Mouse (Mus musculus) layer of hippocampus, postnatal 10 days (tissue): Measurements from ENCODE around the gene Sf1. TPM values are rescaled to one million over a fixed set of nuclear protein-coding genes. Genes with fewer than 3 reads are reported as not detected.

Experiments used
- DNase-seq, 2 experiments: peaks; one replicate each; pipeline ENCODE4 v3.0.0; 2021; ENCODE audit warnings: low spot score in 2 of 2
- microRNA-seq, 2 experiments: library from miRNA; unstranded; fragments of <30 nt; microRNA quantifications; one replicate each; pipeline ENCODE4 v1.2.0; 2021
- total RNA-seq, 2 experiments: library from RNA; stranded (reverse); gene quantifications; 2 replicates each; pipeline ENCODE4 v1.2.3; 2021

Gene Sf1
- total RNA-seq, 2 experiments from 2014 or later: 190 to 194 TPM

DNA sequence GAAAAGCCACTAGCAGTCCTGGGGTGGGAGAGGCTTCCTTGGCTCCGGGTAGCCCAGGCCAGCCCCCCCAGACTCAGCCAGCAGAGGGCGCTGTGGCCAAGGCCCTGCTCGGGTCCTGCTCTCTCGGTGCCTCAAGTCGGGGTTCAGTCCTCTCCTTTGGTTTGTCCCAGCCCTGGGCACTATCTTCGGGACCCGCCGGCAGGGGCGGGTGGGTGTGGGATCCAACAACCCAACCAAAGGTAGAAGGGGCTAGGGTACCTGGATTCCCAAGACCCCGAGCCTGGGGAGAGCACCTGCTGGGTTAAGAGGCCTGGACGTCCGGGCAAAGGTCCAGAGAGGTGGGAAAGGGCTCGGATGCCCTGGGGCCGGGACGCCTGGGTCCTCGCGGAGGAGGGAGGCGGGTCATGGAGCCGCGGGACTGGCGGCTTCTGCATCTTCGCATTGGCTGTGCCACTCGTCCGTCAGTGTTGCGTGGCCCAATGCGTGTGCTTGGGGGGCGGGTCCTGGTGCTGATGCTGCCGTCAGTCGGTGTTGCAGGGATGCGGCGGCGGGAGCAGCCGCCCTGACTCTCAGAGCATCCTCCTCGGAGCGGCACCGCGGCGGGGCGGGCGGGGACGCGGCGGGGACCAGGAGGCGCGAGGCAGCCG, 54.9 kb downstream of the Sf1 start, which contains the start of gene Nrxn2:
Gene Nrxn2 (plus strand): TSS at position 499 of the 647 bp plus-strand sequence.
- peak; percentile 94 to 95 for DNase-seq

DNA sequence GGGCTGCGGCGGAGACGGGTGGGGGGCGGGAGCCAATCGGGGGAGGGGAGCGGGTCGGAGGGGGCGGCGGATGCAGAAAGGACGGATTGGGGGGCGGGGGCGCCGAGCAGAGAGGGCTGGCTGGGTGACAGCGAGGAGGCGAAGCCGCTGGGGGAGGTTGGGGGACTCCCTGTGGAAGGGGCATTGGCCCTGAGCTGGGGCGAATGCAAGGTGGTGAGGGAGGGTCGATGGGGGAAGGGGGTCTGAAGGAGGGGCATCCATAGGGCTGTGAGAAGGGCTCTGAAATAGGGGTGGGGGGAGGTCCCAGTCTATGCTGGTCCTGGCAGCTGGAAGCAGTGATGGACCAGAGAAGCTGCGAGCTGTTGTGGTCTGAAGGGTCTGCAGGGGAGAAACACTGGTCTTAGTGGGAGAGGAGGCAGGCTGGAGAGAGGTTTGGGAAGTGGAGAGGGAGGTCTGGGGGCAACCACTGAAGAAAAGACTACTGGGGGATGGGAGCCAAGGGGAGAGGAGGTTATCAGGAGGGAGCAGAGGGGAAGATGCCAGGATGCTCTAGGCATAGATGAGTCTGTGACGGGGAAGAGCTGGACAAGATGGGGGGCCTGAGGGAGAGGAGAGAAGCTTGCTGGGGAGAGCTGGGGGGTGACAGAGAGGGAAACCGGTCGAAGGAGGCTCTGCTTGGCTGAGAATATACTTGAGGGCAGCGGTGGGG, 55.6 kb downstream of the Sf1 start:
- no peak for DNase-seq

DNA sequence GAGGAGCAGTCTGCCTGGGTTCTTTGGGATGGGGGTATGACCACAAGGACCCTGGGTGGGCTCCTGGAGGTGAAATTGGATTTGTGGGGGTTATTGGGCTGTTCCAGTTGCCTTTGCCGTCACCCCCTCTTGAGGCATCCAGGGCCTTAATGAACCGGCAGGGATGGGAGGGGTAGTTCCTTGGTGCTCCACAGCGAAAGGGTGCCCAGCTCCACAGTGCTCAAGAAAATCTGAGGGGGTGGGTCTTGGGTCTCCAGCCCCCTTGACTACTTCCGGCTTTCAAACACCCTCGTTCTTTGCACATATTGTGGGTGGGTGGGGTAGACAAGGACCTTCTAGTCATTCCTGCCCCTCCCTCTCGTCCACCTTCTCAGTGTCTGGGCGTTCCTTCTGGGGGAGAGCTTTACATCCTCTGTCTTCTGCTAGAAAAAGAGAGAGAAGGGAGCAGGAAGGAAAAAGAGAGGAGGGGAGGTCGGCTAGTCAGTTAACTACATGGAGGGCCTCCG, 56.4 kb downstream of the Sf1 start:
- no peak for DNase-seq

DNA sequence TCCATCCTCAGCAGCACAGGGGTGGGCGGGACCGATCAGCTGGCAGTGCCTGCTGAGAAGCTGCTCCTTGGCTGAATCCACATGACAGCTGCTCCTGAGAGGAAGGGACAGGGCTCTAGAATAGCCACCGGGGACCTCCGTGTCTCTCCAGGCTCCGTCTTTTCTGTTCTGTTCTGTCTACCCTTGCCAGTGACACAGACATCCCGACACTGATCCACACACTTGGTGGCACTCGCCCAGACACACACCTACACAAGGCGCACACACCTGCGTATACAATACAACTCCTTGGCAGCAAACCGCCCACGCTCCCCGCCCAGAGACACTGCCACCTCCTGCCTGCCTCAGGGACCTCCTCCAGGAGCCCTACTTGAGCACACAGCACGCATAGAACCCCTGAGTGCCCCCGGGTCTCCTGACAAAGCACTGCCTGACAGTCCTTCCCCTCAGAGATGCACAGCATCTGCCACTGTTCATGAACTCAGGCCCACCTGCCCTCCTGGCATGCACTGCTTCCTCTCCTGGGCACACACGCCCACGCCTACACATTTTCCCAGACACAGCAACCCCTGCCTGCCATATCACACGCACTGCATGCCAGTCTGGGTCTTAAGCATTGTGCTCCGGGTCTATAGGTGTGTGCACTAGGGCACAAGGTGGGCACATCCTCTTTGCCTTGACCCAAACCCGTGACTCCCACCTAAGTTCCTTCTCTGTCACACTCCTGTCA, 57.2 kb downstream of the Sf1 start:
- DNase-seq: no peak

DNA sequence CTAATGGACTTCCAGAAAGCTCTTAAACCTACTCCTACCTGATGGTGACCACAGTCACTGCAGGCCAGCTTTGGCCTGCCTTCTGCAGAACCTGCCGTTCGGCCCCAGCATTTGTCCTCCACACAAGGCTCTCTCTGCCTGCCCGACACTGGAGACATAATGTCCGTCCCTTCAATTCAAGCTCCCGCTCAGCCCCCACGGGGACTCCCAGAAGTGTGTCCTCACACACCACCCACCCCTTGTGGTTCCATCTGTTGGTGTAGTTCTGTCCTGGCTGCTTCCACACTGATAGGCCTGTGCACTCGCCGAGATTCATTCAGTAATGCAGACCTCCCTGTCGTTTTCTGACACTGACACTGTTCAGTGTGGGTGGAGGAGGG, 57.7 kb downstream of the Sf1 start:
- DNase-seq: no peak

DNA sequence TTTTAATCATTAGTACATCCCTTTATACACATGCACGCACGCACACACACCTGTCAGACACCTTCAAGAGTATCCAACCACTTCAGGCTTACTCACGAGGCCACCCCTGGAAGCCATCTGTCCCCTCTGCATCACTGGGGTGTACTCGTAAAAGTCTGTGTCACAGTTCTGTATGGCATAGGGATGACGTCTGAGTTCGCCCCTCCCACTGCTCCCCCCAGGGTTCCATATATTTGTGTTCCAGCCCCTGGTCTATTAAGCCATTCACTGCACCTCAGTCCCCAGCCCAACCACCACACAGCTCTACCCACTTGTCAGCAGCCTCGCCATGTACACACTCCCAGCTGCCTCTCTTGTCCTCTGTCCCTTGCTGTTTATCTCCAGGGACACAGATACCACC, 58.5 kb downstream of the Sf1 start:
- DNase-seq: no peak

DNA sequence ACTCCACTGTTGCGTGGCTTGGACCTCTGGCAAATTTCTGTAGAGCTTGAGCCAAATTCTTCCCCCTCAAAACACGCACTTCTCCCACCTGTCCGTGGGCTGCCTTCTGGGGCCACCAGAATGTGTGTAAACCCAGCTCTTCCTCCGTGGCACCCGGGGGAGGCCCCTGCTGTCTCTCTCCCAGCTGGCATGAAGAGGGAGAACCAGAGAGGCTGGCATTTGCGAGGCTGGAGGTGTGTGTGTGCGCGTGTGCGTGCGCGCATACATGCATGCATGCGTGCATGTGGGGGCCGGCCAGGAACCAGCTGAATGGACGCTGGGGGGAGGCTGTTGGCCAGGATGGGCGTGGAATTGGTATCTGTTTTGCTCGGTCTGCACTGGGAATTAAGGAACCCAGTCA, 59.8 kb downstream of the Sf1 start:
- no peak for DNase-seq

DNA sequence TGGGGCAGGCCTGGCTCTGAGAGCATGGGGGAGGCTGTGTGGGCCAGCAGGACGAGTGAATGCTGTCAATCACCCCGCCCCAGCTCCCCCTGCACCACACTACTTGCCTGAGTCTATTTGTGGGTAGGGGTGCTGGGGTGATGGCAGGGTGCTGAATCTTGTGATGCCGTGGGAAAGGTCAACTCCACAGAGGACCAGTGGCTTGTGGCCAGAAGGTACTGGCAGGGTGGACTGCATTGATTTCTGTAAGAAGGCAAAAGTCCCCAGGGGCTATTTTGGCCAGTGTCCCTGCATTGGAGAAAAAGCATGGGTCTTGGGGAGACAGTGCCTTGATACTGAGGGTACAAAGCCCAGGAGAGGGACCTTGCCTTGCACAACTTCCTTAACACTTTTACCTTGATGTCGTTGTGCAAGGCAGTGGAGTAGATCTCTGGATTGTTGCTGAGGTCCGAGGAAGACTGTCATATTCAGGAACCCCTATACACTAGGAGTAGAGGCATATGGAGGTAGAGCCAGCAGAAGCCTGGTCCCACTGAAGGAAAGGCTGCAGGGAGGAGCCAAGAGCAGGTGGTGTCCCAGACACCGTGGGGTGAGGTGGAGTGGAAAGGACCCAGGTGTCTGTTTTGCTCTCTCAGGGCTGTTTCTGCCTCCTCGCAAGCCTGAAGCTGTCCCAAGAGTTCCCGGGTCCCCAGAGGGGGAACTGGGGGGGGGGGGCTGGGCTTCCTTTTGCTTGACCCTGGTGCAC, 60.8 kb downstream of the Sf1 start:
- DNase-seq: no peak

DNA sequence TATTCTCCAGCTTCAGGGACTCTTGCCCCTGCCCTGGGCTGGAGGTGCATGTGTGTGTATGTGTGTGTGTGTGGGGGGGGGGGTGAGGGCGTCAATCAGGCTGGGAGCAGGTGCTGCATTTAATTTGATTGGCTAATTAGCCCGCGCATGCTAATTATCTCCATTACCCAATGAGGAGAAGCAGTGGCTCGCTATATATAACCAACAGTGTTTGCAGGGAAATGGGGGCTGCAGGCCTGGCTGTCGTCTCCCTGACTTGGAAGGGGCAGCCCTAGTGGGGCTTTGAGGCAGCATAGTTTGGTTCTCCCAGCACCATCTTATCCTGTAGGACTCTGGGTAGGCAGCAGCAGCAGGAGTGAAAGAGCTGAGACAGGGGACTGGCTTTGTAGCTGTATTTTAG, 62.1 kb downstream of the Sf1 start:
- DNase-seq: no peak

DNA sequence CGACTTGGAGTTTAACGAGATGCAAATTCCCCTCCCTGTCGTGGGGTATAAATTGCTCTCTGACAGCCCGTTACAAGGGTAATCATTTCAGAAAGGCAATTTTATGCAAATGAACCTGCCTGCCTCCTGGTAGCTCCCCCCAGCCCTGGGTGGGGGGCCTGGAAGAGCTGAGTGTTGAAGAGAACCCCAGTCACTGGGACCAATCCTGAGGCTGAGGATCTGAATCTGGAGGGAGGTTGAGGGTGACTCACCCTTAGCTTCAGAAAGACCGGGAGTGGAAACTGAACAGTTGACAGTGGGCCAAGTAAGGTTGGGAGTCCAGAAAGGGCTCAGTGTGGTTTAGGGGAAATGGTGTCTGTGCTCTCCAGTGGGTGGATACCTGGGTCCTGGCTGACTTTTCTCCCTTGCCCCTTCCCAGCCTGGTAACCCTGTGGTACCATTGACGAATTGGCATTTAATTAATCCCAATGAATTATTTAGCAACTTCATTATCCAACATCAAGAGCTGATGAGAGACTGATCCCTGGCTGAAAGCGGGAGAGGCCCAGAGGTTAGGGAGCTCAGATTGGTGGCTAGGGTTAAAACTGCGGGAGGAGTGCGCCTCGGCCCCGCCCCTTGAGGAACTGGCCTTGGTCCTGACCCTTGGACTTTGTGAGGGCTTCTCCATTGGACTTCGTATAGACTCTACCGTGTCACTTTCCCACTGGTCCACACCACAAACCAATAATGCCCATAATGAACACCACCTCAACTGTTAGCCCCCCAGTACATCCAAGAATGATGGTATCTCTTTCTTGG, 63.4 kb downstream of the Sf1 start:
- DNase-seq: no peak

Small RNA genes within 50 kb of the gene (microRNA-seq; reads per million reads assigned to microRNA genes)
- 3.6 to 4.9 reads per million in 2 experiments for gene Mir6989

Other genes starting within 250 kb of the Sf1 start
- gene Sac3d1, start 245.0 kb upstream of the Sf1 start, total RNA-seq: 10 to 100 TPM; 18.8 to 21.6 TPM
- gene Snx15, start 235.4 kb upstream of the Sf1 start, total RNA-seq: 10 to 100 TPM; 35.0 to 35.4 TPM
- under 1 TPM in 1 of 2 experiments, not detected in 1; 0.59 TPM for gene Batf2, start 222.7 kb upstream of the Sf1 start, total RNA-seq
- 10 to 100 TPM; 53.0 to 60.2 TPM for gene Arl2, start 222.1 kb upstream of the Sf1 start, total RNA-seq
- gene Majin, start 179.3 kb upstream of the Sf1 start, total RNA-seq: not detected
- gene Gpha2, start 137.3 kb upstream of the Sf1 start, total RNA-seq: not detected
- gene Ppp2r5b, start 127.8 kb upstream of the Sf1 start, total RNA-seq: 100 to 1,000 TPM; 187 to 188 TPM
- 10 to 100 TPM; 31.3 to 31.6 TPM for gene Atg2a, start 122.0 kb upstream of the Sf1 start, total RNA-seq
- gene Ehd1, start 87.0 kb upstream of the Sf1 start, total RNA-seq: 10 to 100 TPM; 75.1 to 82.7 TPM
- gene Cdc42bpg, start 57.2 kb upstream of the Sf1 start, total RNA-seq: 1 to 10 TPM; 5.0 TPM
- gene Men1, start 28.7 kb upstream of the Sf1 start, total RNA-seq: 10 to 100 TPM; 72.0 to 73.6 TPM
- 10 to 100 TPM; 79.3 to 86.2 TPM for gene Map4k2, start 22.6 kb upstream of the Sf1 start, total RNA-seq
- 10 to 100 TPM; 16.2 to 17.4 TPM for gene Pygm, start 20.7 kb downstream of the Sf1 start, total RNA-seq
- 10 to 100 TPM; 93.5 to 99.9 TPM for gene Rasgrp2, start 35.6 kb downstream of the Sf1 start, total RNA-seq
- 100 to 1,000 TPM; 683 to 691 TPM for gene Nrxn2, start 55.0 kb downstream of the Sf1 start, total RNA-seq
- 1 to 10 TPM in 1 of 2 experiments, under 1 TPM in 1; 0.71 to 1.3 TPM for gene Slc22a12, start 179.3 kb downstream of the Sf1 start, total RNA-seq